Mouse (Mus musculus): ENCODE data around the gene Prkacb.

DNA sequence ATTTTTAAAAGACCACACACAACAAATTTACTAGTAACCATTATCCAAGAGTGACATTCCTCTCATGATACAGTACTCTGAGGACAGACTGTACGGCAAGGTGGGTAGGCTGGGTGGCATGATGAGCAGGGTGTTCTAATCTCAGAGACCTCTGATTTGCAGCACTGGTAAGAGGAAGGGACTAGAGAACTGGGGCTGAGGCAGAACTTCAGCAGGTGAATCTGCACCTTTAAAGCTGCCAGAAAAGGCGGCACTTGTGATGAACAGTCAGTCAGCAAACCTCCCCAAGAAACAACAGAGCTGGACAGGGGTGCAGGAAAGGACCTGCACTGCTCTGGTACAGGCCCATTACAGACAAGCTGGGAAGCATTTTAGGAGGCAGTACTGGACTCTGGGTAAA lies 41.9 kb downstream of the Prkacb start:
- TF ChIP-seq CTCF (IDR thresholded peaks at IDR 0.05; ENCODE audit: control insufficient read depth, insufficient read depth, insufficient replicate concordance, low read depth, low read length) = no peak
- TF ChIP-seq POLR2A (IDR thresholded peaks at IDR 0.05; ENCODE audit: control insufficient read depth, low read depth, low read length) = no peak
